Mouse (Mus musculus): ENCODE results near the gene 4930544D05Rik.

- TF ChIP-seq POLR2A (IDR thresholded peaks at IDR 0.05; ENCODE audit: borderline replicate concordance, low read depth, low read length) (no peak), CTCF (IDR thresholded peaks at IDR 0.05; ENCODE audit: low read depth, low read length) (no peak)
Measured at GRCm38 (mm10) chr11:70660571-70660970, 44.9 kb downstream of the 4930544D05Rik start.
